Mouse (Mus musculus) spleen, postnatal 14 days (tissue): ENCODE results near the gene 4933430I17Rik.

Experiments
- DNase-seq, 2 experiments: peaks; one replicate each; pipeline ENCODE4 v3.0.0; 2021 to 2022; ENCODE audit warnings: low spot score in 2 of 2

4933430I17Rik gene

DNA sequence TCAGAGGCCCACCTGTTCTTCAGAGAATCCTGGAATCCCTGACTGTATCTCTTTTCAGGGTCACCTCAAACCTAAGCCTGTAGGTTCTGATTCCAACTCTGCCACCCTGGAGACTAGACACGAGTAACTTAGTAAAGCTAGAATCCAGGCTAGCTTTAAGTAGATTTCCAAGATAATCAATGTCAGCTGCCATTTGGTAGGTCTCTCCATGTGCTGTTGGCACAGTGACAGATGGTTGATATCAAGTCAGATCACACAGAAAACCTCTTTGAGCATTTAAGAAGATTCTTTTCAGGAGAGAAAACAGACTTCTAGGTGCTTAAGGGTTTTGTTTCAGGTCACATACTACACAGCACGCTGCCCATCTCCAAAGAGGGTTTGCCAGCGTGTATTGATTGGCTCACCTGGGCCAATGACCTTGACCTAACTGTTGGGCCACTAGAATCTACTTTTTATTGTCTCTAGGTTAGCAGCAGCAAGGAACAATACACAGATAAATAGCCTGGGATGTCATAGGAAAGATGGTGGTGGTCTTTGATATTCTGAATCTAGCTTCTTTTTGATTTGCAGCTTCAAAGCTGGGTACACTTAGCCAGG lies 21.7 kb upstream of the 4933430I17Rik start, which contains the start of gene Hdhd3:
Hdhd3 (minus strand) TSS at position 94 of the 597 bp plus-strand sequence.
- no peak for DNase-seq

- DNase-seq = no peak
These were observed 19.2 kb upstream of the 4933430I17Rik start for GRCm38 (mm10) chr4:62505991-62506390.

DNA sequence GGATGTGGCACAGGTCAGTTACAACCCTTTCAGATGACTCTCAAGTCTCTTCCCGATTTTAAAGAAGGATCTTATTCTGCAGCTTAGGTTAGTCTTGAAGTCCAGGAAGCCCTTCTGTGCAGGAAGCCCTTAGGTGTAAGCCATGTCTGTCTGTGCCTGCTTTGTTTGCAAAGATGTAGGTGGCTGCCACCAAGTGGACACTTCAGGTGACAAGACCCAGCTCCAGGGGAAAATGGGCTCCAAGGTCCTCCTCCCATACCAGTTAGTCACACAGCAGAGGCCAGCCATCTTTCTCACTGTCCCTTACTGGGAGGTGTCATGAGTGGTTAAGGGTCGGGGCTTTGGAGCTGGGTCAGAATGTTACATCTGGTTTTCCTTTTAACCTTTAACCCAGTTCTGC lies 18.4 kb upstream of the 4933430I17Rik start:
- DNase-seq = no peak

- DNase-seq = no peak
These were observed 16.3 kb upstream of the 4933430I17Rik start for GRCm38 (mm10) chr4:62508839-62509238.

DNA sequence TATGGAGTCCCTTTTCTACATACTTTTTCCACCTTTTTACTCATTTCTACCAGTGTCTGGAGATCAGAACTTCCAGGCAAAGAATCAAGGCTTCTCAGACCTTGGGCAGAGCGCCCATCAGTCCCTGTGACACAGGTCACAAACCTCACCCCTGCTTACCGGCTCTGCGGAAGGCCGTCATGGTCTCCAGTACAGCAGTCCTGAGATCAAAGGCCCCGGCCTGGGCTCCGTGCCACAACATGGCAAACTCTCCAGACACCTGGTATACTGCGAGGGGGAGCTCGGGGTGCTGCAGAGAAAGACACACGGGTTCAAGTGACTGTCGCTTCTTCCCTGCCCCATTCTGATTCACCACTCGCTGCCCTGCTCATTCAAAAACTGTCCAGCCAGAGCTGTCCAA lies 15.2 kb upstream of the 4933430I17Rik start:
- DNase-seq = no peak

GRCm38 (mm10) chr4:62513998-62514506 lies 11.1 kb upstream of the 4933430I17Rik start:
- no peak for DNase-seq

DNA sequence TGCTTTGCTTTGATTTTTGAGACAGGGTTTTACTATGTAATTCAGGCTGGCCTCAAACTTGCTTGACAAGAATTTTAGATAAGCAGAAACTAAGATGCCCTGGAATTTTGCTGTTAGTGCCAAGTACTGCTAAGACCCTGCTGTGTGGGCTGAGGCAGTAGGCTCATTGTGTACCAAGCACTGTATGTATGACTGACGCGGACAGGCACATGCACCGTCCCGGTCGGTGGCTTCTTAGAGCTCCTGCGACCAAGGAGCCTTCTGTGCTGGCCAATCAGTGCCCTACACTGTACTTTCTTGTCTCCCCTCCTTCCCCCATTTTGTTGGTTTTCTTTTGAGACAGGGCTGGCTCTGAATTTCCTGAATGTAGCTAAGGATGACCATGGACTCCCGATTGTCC lies 10.2 kb upstream of the 4933430I17Rik start:
- no peak for DNase-seq

GRCm38 (mm10) chr4:62515490-62515889 lies 9.7 kb upstream of the 4933430I17Rik start:
- DNase-seq = no peak

DNA sequence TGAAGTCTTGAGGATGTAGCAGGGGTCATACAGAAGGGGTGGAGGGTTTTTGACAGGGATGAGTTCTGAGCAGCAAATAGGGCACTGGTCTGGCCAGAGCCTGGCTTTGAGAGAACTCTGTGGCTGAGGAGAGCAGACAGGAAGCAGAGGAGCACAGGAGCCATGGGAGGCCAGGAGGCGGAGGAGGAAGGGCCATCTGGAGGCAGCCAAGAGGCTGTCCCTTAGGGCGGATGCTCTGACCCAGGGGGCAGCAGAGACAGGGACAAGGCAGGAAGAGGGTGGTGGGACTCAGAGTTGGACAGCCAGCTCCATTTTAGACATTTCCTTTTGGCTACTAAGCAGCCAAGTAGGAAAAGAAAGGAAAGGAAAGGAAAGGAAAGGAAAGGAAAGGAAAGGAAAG lies 9.1 kb upstream of the 4933430I17Rik start:
- no peak for DNase-seq

DNA sequence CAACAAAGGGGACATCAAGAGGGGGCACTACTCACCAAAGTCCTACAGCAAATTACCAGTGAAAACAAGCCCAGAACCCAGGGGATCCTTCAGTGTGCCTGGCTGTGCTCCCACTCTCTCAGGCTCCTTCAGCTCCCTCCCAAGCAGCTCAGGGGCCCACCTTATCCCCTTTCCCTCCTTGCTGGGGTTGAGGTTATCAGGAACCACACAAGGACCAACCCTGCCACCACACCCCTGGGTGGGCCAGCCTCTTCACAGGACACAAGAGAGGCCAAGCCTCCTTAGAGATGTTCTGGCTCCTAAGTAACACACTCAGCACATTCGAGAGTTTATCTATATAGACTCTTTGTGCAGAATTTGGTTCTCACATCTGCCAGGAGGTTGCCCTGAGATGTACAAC lies 8.6 kb upstream of the 4933430I17Rik start:
- peak; percentile 58 to 59 for DNase-seq

GRCm38 (mm10) chr4:62517046-62517445 lies 8.1 kb upstream of the 4933430I17Rik start:
- no peak for DNase-seq

DNA sequence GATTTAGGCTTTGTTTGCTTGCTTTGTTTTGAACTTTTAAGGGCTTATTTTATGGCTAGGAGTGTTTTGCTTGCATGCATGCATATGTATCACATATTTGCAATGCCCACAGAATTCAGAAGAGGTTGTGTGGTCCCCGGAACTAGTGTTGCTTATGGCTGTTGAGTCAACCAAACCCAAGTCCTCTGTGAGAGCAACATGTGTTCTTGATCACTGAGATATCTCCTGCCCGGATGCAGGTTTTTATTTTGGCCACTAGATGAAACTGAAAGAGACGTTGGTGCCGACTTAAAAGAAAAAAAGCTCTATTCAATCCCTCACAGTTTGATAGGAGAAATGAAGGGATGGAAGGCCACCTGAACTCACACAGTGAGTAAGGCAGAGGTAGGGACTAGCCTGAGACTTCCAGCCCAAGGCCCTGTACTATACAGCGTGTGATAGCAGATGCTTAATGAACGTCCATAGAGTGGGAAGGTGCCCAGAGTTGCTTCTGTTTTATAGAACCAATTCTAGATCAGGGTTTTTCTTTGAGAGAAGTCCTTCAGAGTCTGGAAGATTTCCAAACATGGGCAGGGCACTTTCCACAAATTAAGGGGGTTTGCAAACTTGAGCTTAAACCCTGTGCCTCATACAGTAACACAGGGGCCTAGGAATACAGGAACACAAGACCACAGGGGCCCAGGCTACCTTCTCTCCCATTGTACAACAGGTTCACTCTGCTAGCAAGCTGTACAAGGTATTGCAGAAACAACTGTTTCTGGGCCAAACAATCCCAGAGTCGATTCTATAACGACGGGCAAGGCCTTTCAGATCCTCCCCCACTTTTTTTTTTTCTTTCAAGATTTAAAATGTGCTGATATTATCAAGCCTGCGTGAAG lies 7.4 kb upstream of the 4933430I17Rik start:
- no peak for DNase-seq

GRCm38 (mm10) chr4:62518416-62519121 lies 6.6 kb upstream of the 4933430I17Rik start:
- no peak for DNase-seq

GRCm38 (mm10) chr4:62519122-62519848 lies 5.9 kb upstream of the 4933430I17Rik start:
- no peak for DNase-seq

GRCm38 (mm10) chr4:62519849-62520233 lies 5.3 kb upstream of the 4933430I17Rik start, which contains the start of gene Alad:
Gene Alad (minus strand): TSS chr4:62519918.
- peak; percentile 68 to 70 for DNase-seq

DNA sequence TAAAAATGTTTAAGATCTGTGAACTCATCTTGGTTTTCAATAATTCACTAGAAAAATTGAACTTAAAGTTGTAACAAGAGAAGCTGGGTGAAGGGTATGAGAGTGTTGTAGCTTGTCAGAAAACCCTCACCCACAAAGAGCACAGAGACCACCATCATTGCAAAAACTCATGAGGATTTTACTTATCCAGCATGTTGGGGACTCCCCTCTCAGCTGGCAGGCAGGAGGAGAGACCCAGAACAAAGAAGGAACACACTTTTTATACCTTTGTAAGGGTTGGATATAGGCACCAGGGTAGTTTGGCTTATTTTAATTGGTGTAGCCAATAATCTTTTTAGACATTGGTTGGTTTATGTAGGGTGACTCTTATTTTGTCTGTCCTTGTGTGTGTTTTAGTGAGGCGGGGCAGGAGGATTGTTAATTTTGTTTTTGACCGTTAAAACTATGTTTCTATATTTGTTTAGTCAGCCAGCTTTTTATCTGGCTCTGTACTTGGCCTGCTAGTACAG lies 4.2 kb upstream of the 4933430I17Rik start:
- no peak for DNase-seq

GRCm38 (mm10) chr4:62525489-62525811 lies 281 bp downstream of the 4933430I17Rik start:
- DNase-seq = no peak

DNA sequence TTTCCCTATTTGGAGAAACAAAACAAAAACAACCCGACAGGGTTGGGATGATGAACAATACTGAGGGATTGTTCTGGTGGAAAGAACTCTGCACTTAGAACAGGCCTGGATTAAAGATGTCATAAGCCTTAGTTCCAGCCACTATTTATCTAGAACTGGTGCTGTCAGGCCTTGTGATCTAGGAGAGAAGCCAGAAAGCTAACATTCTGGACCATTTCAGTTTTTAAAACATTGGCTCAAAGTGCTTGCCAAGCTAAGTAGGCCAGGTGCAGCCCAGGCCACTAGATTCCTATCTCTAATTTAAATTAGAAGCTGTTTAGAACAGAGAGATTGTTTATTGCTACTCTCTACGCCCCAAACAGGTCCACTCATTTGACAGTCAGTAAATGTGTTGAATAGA lies 1.1 kb downstream of the 4933430I17Rik start:
- no peak for DNase-seq

GRCm38 (mm10) chr4:62527655-62528054 lies 2.5 kb downstream of the 4933430I17Rik start:
- DNase-seq = no peak

DNA sequence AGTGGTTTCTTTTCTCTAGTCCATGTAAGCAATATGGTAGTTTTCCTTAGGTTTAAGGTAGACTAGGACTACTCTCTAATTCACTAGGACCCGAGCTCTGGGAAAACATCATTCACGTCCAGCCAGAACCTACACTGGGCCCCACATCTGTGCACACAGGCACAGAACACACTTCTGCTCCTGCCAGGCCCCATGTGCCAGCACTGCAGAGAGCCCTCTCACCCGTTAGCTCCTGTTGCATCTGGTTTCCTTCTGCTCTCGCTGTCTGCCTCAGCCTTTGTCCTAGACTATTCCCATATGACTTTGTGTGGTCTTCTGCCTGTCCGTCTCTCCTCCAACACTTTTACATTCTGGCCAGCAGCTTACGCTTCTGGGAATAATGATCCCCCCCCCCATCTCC lies 8.6 kb downstream of the 4933430I17Rik start:
- no peak for DNase-seq

DNA sequence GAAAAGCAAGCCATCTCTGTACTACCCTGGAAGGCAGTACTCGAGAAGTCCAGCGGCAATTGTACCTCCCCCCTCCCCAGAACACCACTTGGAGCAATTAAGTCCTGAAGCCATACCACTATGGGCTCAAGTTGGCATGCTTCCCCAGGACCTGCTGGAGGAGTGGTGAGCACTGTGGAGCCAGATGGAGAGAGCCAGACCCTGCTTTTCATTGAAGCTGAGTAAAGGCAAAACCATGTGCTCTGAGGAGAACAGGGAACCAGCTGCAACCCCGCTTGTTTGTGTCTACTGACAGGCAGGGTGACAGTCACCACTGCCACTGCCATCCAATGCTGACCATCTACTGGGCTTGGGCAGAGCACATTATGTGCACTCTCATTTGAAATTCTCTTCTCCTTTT lies 16.6 kb downstream of the 4933430I17Rik start:
- no peak for DNase-seq
